Mouse (Mus musculus) myocyte (in vitro differentiated cells): ENCODE results near the gene Max.

Experiments used
- E2F4 ChIP-seq: IDR thresholded peaks from one replicate; pipeline ENCODE4 v1.6.1; 2011; ENCODE audit warnings: mild to moderate bottlenecking, control low read depth, moderate library complexity; ENCODE audit not compliant: insufficient read depth
- MAX ChIP-seq: IDR thresholded peaks from one replicate; pipeline ENCODE4 v1.6.1; 2011; ENCODE audit warnings: low read depth, mild to moderate bottlenecking, control low read depth
- POLR2A ChIP-seq: IDR thresholded peaks from one replicate; pipeline ENCODE4 v1.6.1; 2011; ENCODE audit warnings: low read depth, mild to moderate bottlenecking, control low read depth, moderate library complexity; ENCODE audit not compliant: insufficient read length

- TF ChIP-seq E2F4 = no peak
- no peak for TF ChIP-seq MAX
- TF ChIP-seq POLR2A = no peak
Observed at GRCm38 (mm10) chr12:76910258-76910940, 51.6 kb downstream of the Max start.
